Mouse (Mus musculus) T-cell, adult 66 days (primary cell): ENCODE data around the gene Gal3st2. TPM values are rescaled to one million over a fixed set of nuclear protein-coding genes. Genes with fewer than 3 reads are reported as not detected.

ENCODE experiments used
- total RNA-seq, 2 experiments: library from RNA; stranded (reverse); gene quantifications; 3 replicates in 1 of 2; 4 replicates in 1 of 2; pipeline ENCODE4 v1.2.4; 2023

Gene Gal3st2
- 1 to 10 TPM in 1 of 2 experiments, under 1 TPM in 1; 0.87 to 3.2 TPM for total RNA-seq

DNA sequence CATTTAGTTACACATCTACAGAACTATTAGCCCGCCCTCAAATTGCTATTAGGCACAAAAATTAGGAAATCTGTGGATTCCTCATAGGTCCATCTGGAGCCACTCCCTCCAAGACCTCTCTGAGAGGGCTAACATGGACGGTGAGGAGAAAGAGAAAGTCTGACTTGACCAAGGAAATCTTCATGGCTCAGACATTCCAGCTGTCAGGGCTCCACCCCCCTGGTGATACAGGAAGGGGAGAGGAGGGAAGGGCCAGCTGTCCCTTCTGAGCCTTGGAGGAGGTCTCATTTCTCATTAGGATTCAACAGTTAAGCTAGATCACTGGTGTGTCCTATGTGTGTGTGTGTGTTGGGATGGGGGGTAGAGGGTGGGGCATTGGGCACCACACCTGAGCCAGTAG is at the start of gene Gal3st2:
Gene Gal3st2 (plus strand): TSS at position 259 of the 400 bp plus-strand sequence.

GRCm38 (mm10) chr1:93824609-93825008 is 36.5 kb upstream of the Gal3st2 start, which contains the start of gene D2hgdh:
Gene D2hgdh, plus strand, starts transcription at chr1:93824909.

GRCm38 (mm10) chr1:93918011-93918410 is 56.9 kb downstream of the Gal3st2 start, which contains the start of gene Gal3st2b:
Gene Gal3st2b, plus strand, starts transcription at chr1:93918311.

Other genes starting within 250 kb of the Gal3st2 start
- 100 to 1,000 TPM; 116 to 127 TPM for gene Stk25, start 202.6 kb upstream of the Gal3st2 start, total RNA-seq
- gene Bok, start 175.6 kb upstream of the Gal3st2 start, total RNA-seq, result not detected
- 10 to 100 TPM; 90.3 to 91.4 TPM for gene Atg4b, start 109.8 kb upstream of the Gal3st2 start, total RNA-seq
- 10 to 100 TPM; 22.0 to 24.1 TPM for gene Thap4, start 106.4 kb upstream of the Gal3st2 start, total RNA-seq
- gene Dtymk, start 59.4 kb upstream of the Gal3st2 start, total RNA-seq, result 10 to 100 TPM; 79.2 to 82.2 TPM
- 10 to 100 TPM; 31.4 to 37.4 TPM for gene Ing5, start 57.3 kb upstream of the Gal3st2 start, total RNA-seq
- 10 to 100 TPM; 35.9 to 39.5 TPM for gene D2hgdh, start 36.4 kb upstream of the Gal3st2 start, total RNA-seq
- gene Gal3st2b, start 57.0 kb downstream of the Gal3st2 start, total RNA-seq, result 1 to 10 TPM in 1 of 2 experiments, under 1 TPM in 1; 0.89 to 1.3 TPM
- under 1 TPM; 0.15 TPM for gene Gal3st2c, start 129.2 kb downstream of the Gal3st2 start, total RNA-seq
- gene Neu4, start 159.1 kb downstream of the Gal3st2 start, total RNA-seq, result not detected
- 1 to 10 TPM; 6.3 to 7.7 TPM for gene Pdcd1, start 191.2 kb downstream of the Gal3st2 start, total RNA-seq